In genomic region chr10:80115944-80116335, GRCm38 (mm10) we compare ENCODE assay signal across 8 mouse cellular contexts. TPM values are rescaled to one million over a fixed set of nuclear protein-coding genes. Genes with fewer than 3 reads are reported as not detected.
DNase-seq lines count a peak whose midpoint lies in the region; ATAC-seq and TF ChIP-seq lines count a peak whose summit lies in the region.

No protein-coding gene starts in this region.

- H3K9me3 ChIP-seq in embryonic facial prominence, embryonic 13.5 days: no peaks in the 10 kb centered on the region
- H3K9me3 ChIP-seq in intestine, embryonic 16.5 days (ENCODE audit: control insufficient read depth, low read length): no peaks in the 10 kb centered on the region

- peaks cover 33% of the 10 kb centered on the region for H3K36me3 ChIP-seq in embryonic facial prominence, embryonic 13.5 days
- H3K36me3 ChIP-seq in intestine, embryonic 16.5 days (ENCODE audit: control insufficient read depth, insufficient read depth, low read length): no peaks in the 10 kb centered on the region; the same call in 1 of the 2 replicates

- DNase-seq in left cerebral cortex, adult 2 months (ENCODE audit: extremely low spot score in 1 of 2, low spot score in 2 of 2): no peak
- DNase-seq in left cerebral cortex, postnatal 4 days: no peak
- peak; percentile 36 for DNase-seq in naive thymus-derived CD4-positive, alpha-beta T cell, adult 2 months (ENCODE audit: low read depth)
- no peak for DNase-seq in gastrocnemius, postnatal 14 days
- no peak for DNase-seq in urinary bladder, adult 18-20 months (ENCODE audit: low spot score in 2 of 2)
- DNase-seq in right cerebral cortex, adult 2 months (ENCODE audit: low spot score in 2 of 2): no peak

- H3K27ac ChIP-seq in left cerebral cortex, adult 2 months: peak overlapping the region; percentile 90
- peak overlapping the region; percentile 81 for H3K27ac ChIP-seq in embryonic facial prominence, embryonic 13.5 days
- peak overlapping the region; percentile 81 for H3K27ac ChIP-seq in intestine, embryonic 16.5 days (ENCODE audit: low read length)

- TF ChIP-seq CTCF in left cerebral cortex, adult 2 months (IDR thresholded peaks at IDR 0.05): no peak

- H3K9ac ChIP-seq in embryonic facial prominence, embryonic 13.5 days: peak overlapping the region; percentile 93
- H3K9ac ChIP-seq in intestine, embryonic 16.5 days (ENCODE audit: low read depth, low read length): peak overlapping the region; percentile 94

- H3K4me2 ChIP-seq in embryonic facial prominence, embryonic 13.5 days: peak overlapping the region; percentile 98
- H3K4me2 ChIP-seq in intestine, embryonic 16.5 days (ENCODE audit: low read depth, low read length): peak overlapping the region; percentile 96

- WGBS in embryonic facial prominence, embryonic 13.5 days: under 1% methylated on average over 63 of the region's 63 CpGs
- WGBS in intestine, embryonic 16.5 days: under 1% methylated on average over 62 of the region's 63 CpGs

- no peaks in the 10 kb centered on the region for H3K27me3 ChIP-seq in embryonic facial prominence, embryonic 13.5 days
- H3K27me3 ChIP-seq in intestine, embryonic 16.5 days (replicated peaks; ENCODE audit: control insufficient read depth, insufficient read depth, low read length): no peaks in the 10 kb centered on the region

- no peak for ATAC-seq in embryonic facial prominence, embryonic 13.5 days (ENCODE audit: insufficient number of reproducible peaks, insufficient read depth, low FRiP score, low TSS enrichment, low read depth)
- ATAC-seq in intestine, embryonic 16.5 days: 0 out of 2 replicates have a peak, but pooled peaks have one; percentile 13

- intact Hi-C loops in left cerebral cortex, adult 2 months (cut with DNase I): loop anchor here (2.0 kb wide), 2 partner anchors 61 to 131 kb away; partner anchors contain the start of gene Tmem259
- intact Hi-C loops in left cerebral cortex, postnatal 4 days (cut with DNase I): loop anchor here (10.0 kb wide), 1 partner anchor 131 kb away; the partner anchor contains the start of genes Cnn2 and Tmem259
- intact Hi-C loops in gastrocnemius, postnatal 14 days (cut with DNase I; ENCODE audit: low total_unique reads): loop anchor here (5.0 kb wide), 1 partner anchor 124 kb away; no protein-coding TSS in a partner anchor

- H3K4me1 ChIP-seq in embryonic facial prominence, embryonic 13.5 days: peaks cover 44% of the 10 kb centered on the region
- peaks cover 35% of the 10 kb centered on the region for H3K4me1 ChIP-seq in intestine, embryonic 16.5 days (ENCODE audit: control insufficient read depth, insufficient read depth, low read length)

- peak overlapping the region; percentile 94 for H3K4me3 ChIP-seq in left cerebral cortex, adult 2 months
- H3K4me3 ChIP-seq in embryonic facial prominence, embryonic 13.5 days: peak overlapping the region; percentile 96
- H3K4me3 ChIP-seq in intestine, embryonic 16.5 days (ENCODE audit: low read length): peak overlapping the region; percentile 85

RNA-seq across cellular contexts. Expression of gene Stk11, which starts 0.3 kb away (rescaled TPM):
- total RNA-seq in left cerebral cortex, adult 2 months (2021): 100 to 1,000 TPM; 102 to 106 TPM
- 100 to 1,000 TPM; 100 to 111 TPM for total RNA-seq in left cerebral cortex, postnatal 4 days (2021)
- 18.5 and 19.0 TPM in 2 replicates for polyA plus RNA-seq in embryonic facial prominence, embryonic 13.5 days (2015; fragmentation: Nextera tagmentation; extraction: Ambion mirVana)
- polyA plus RNA-seq in intestine, embryonic 16.5 days (2015; fragmentation: Nextera tagmentation; extraction: Ambion mirVana): 13.8 and 15.7 TPM in 2 replicates
- total RNA-seq in gastrocnemius, postnatal 14 days (2021): 10 to 100 TPM; 87.6 to 98.0 TPM

RNA-seq across cellular contexts. Expression of gene Sbno2, which starts 10.6 kb away (rescaled TPM):
- total RNA-seq in left cerebral cortex, adult 2 months (2021): 10 to 100 TPM; 21.4 to 22.1 TPM
- 10 to 100 TPM; 28.8 to 30.8 TPM for total RNA-seq in left cerebral cortex, postnatal 4 days (2021)
- polyA plus RNA-seq in embryonic facial prominence, embryonic 13.5 days (2015; fragmentation: Nextera tagmentation; extraction: Ambion mirVana): 15.8 and 16.1 TPM in 2 replicates
- 13.4 and 14.3 TPM in 2 replicates for polyA plus RNA-seq in intestine, embryonic 16.5 days (2015; fragmentation: Nextera tagmentation; extraction: Ambion mirVana)
- total RNA-seq in gastrocnemius, postnatal 14 days (2021): 1 to 10 TPM; 6.2 to 6.3 TPM

RNA-seq across cellular contexts. Expression of gene Atp5d, which starts 22.5 kb away (rescaled TPM):
- 100 to 1,000 TPM; 356 to 366 TPM for total RNA-seq in left cerebral cortex, adult 2 months (2021)
- 100 to 1,000 TPM; 247 to 270 TPM for total RNA-seq in left cerebral cortex, postnatal 4 days (2021)
- 491 and 513 TPM in 2 replicates for polyA plus RNA-seq in embryonic facial prominence, embryonic 13.5 days (2015; fragmentation: Nextera tagmentation; extraction: Ambion mirVana)
- polyA plus RNA-seq in intestine, embryonic 16.5 days (2015; fragmentation: Nextera tagmentation; extraction: Ambion mirVana): 846 and 854 TPM in 2 replicates
- total RNA-seq in gastrocnemius, postnatal 14 days (2021): 100 to 1,000 TPM; 657 to 736 TPM

RNA-seq across cellular contexts. Expression of gene Cbarp, which starts 24.7 kb away (rescaled TPM):
- total RNA-seq in left cerebral cortex, adult 2 months (2021): 100 to 1,000 TPM; 431 to 456 TPM
- 100 to 1,000 TPM; 299 to 316 TPM for total RNA-seq in left cerebral cortex, postnatal 4 days (2021)
- 6.8 and 9.8 TPM in 2 replicates for polyA plus RNA-seq in embryonic facial prominence, embryonic 13.5 days (2015; fragmentation: Nextera tagmentation; extraction: Ambion mirVana)
- 5.1 TPM in 2 replicates for polyA plus RNA-seq in intestine, embryonic 16.5 days (2015; fragmentation: Nextera tagmentation; extraction: Ambion mirVana)
- total RNA-seq in gastrocnemius, postnatal 14 days (2021): 1 to 10 TPM; 1.6 TPM

RNA-seq across cellular contexts. Expression of gene Midn, which starts 32.1 kb away (rescaled TPM):
- 100 to 1,000 TPM in 1 of 2 experiments, 10 to 100 TPM in 1; 80.7 to 127 TPM for total RNA-seq in left cerebral cortex, adult 2 months (2021)
- 100 to 1,000 TPM; 158 to 163 TPM for total RNA-seq in left cerebral cortex, postnatal 4 days (2021)
- polyA plus RNA-seq in embryonic facial prominence, embryonic 13.5 days (2015; fragmentation: Nextera tagmentation; extraction: Ambion mirVana): 21.2 and 25.7 TPM in 2 replicates
- polyA plus RNA-seq in intestine, embryonic 16.5 days (2015; fragmentation: Nextera tagmentation; extraction: Ambion mirVana): 8.8 and 10.3 TPM in 2 replicates
- total RNA-seq in gastrocnemius, postnatal 14 days (2021): 10 to 100 TPM; 40.3 to 43.6 TPM
